ENCODE assay signal across 9 mouse cellular contexts in genomic region chr4:142856626-142857025, GRCm38 (mm10).
A peak's percentile ranks its signal among the peaks of the same experiment; 100 is the strongest.
DNase-seq lines count a peak whose midpoint lies in the region; ATAC-seq and TF ChIP-seq lines count a peak whose summit lies in the region.
"Had no signal": no experiment of that assay in that cellular context is flagged by ENCODE, and none has a peak within 500 bp of the region (broad histone marks: within the 10 kb centered on the region; RNA-seq: fewer than 3 reads in every experiment).

No protein-coding gene starts in this region.

- TF ChIP-seq EP300 in stomach, postnatal 0 days (optimal IDR thresholded peaks at IDR 0.05) = no peak

- peak overlapping the region; percentile 12 for H3K27ac ChIP-seq in embryonic facial prominence, embryonic 14.5 days (replicated peaks; ENCODE audit: low read depth, low read length)
- no peak overlapping the region for H3K27ac ChIP-seq in stomach, postnatal 0 days (replicated peaks)
- H3K27ac ChIP-seq: liver, embryonic 14.5 days had no signal

- H3K27me3 ChIP-seq in embryonic facial prominence, embryonic 14.5 days (replicated peaks; ENCODE audit: control insufficient read depth, insufficient read depth, low read length) = no peaks in the 10 kb centered on the region
- H3K27me3 ChIP-seq in stomach, postnatal 0 days (ENCODE audit: control insufficient read depth, insufficient read depth, low read length) = no peaks in the 10 kb centered on the region

- H3K9me3 ChIP-seq in embryonic facial prominence, embryonic 14.5 days (ENCODE audit: control insufficient read depth, low read length) = no peaks in the 10 kb centered on the region
- no peaks in the 10 kb centered on the region for H3K9me3 ChIP-seq in stomach, postnatal 0 days (ENCODE audit: control insufficient read depth, low read length)

- DNase-seq in left cerebral cortex, postnatal 10 days (ENCODE audit: extremely low spot score in 1 of 2, low spot score in 2 of 2) = peak; percentile 55 to 65
- DNase-seq in left cerebral cortex, adult 8-10 months (ENCODE audit: low spot score in 2 of 2) = no peak
- DNase-seq in brain, adult 2 months (ENCODE audit: low read depth, low spot score) = peak; percentile 98
- DNase-seq in embryonic facial prominence, embryonic 14.5 days (ENCODE audit: low spot score) = peak; percentile 87
- peak; percentile 57 for DNase-seq in kidney, postnatal 14 days
- peak; percentile 16 for DNase-seq in stomach, postnatal 0 days (ENCODE audit: low spot score)
- DNase-seq in urinary bladder, postnatal 25 days (ENCODE audit: low spot score) = no peak

- ATAC-seq in embryonic facial prominence, embryonic 14.5 days (ENCODE audit: low read depth) = peak; percentile 83; the same call in 1 of the 2 replicates
- no peak for ATAC-seq in stomach, postnatal 0 days (ENCODE audit: low FRiP score, low TSS enrichment)
- no peak for ATAC-seq in frontal cortex, adult (ENCODE audit: low TSS enrichment)

- H3K4me1 ChIP-seq in embryonic facial prominence, embryonic 14.5 days (ENCODE audit: control insufficient read depth, insufficient read depth, low read length) = peaks cover 8% of the 10 kb centered on the region
- no peaks in the 10 kb centered on the region for H3K4me1 ChIP-seq in stomach, postnatal 0 days (replicated peaks; ENCODE audit: control insufficient read depth, insufficient read depth)

- H3K4me3 ChIP-seq in embryonic facial prominence, embryonic 14.5 days (ENCODE audit: low read depth, low read length) = no peak overlapping the region
- no peak overlapping the region for H3K4me3 ChIP-seq in stomach, postnatal 0 days (ENCODE audit: low read depth, low read length)

- intact Hi-C loops in left cerebral cortex, postnatal 10 days (cut with DNase I) = no loop called here

- no peak overlapping the region for H3K4me2 ChIP-seq in embryonic facial prominence, embryonic 14.5 days (ENCODE audit: low read depth, low read length)
- H3K4me2 ChIP-seq in stomach, postnatal 0 days (replicated peaks; ENCODE audit: low read depth) = no peak overlapping the region

- 23% methylated on average over 6 of the region's 6 CpGs for WGBS in embryonic facial prominence, embryonic 14.5 days
- 44% methylated on average over 6 of the region's 6 CpGs for WGBS in stomach, postnatal 0 days

- H3K9ac ChIP-seq in embryonic facial prominence, embryonic 14.5 days (ENCODE audit: low read depth, low read length) = no peak overlapping the region
- no peak overlapping the region for H3K9ac ChIP-seq in stomach, postnatal 0 days (ENCODE audit: low read length)
- H3K9ac ChIP-seq: liver, embryonic 14.5 days had no signal

- TF ChIP-seq CTCF in stomach, postnatal 0 days (IDR thresholded peaks at IDR 0.05; ENCODE audit: low read depth) = no peak

- H3K36me3 ChIP-seq in embryonic facial prominence, embryonic 14.5 days (ENCODE audit: control insufficient read depth, insufficient read depth, low read length) = no peaks in the 10 kb centered on the region
- no peaks in the 10 kb centered on the region for H3K36me3 ChIP-seq in stomach, postnatal 0 days (ENCODE audit: control insufficient read depth, insufficient read depth, low read length)

Comparison
In these comparisons a context has a peak if more than half of its experiments do, and no peak if none do; other contexts are left out.
1. DNase-seq: peak in left cerebral cortex, postnatal 10 days (2 of 2), brain, adult 2 months (single experiment), embryonic facial prominence, embryonic 14.5 days (single experiment), kidney, postnatal 14 days (single experiment) and stomach, postnatal 0 days (single experiment); none in left cerebral cortex, adult 8-10 months (0 of 2) and urinary bladder, postnatal 25 days (single experiment).